Mouse (Mus musculus) cerebellum, adult 11 months (tissue): ENCODE data around the gene Kcnma1.

ENCODE experiments used
- DNase-seq: peaks from one replicate; pipeline ENCODE4 v3.0.0; 2022

Gene Kcnma1

DNA sequence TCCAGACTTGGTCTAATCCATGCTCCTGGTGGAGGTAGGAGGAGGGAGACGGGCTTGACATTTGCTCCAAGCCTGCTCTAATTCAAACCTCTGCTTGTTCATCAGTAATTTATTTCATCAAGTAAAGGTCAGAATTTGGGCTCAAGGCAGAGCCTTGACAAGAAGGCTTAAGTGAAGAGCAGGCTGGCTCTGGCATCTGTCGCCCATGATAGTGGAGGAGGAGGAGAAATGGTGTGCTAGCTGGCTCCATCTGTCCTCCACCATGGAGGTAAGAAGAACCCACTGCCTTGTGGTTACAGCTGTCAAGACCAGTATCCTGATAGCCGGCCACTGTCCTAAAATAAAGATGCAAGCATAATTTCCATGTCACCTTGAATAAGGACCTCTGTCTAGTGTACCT, 595.3 kb downstream of the Kcnma1 start:
- no peak for DNase-seq

DNA sequence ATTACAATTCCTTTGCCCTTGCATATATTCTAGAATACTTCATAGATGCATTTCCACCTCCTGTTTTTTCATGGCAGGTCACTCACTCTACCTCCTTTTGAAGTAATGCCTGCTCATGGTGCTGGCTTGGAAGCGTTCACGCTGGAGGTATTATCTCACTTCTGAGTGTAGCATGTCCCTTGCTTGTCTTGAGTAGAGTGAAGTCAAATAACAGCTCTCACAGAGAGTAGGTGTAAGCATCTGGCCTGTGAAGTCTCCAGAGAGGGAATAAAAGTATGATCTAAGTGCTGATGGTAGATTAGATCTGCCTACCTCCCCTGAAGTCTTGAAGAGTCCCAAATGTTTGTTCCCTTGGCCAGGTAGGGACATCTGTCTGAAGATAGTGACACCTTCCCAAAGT, 607.2 kb downstream of the Kcnma1 start:
- no peak for DNase-seq

DNA sequence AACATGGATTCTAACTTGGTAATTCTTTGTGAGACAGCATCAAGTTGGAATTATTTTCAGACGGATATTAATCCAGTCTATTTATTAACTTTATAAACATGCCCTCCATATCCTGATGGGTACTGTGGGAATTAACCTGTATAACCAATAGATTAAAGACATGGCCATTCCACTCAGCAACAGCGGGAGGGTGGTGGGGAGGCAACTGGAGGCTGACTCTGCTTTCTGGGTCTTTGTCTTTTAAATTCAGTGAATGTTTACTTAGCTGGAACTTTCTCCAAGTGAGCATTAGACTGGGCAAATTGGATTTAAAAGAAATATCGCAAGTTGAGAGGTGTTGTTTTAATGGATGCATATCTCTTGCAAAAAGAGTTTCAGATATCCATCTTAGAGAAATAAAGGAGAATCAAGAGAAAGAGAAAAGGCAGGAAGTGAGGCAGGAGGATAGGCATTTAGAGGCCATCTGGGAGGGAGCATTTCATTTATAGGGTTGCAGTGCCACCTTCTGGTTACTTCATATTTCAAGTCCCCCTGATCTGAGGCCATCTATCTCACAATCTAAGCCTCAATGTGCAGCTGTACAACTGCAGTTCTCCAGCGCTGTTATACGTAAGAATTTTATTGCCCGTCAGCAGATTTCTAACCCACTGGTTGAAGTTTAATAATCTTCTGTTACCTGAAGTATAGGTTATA, 613.4 kb downstream of the Kcnma1 start:
- no peak for DNase-seq

DNA sequence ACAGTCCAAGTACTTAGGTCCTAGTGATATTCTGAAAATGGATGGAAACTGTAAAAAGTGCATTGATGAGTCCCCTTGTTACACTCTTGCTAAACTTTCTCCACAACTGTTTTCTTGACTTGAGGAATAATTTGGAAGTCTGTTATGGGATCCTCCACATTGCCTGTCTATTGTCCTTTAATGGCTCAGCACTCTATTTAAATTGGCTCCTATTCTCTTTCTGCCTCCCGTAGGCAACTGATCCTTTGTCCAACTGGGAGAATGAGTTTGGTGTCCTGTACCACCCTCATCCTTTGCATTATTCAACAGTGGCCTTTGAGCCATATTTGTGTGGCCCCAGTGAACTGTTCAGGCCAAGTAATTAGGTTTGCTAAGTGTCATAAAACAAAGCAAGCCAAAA, 616.6 kb downstream of the Kcnma1 start:
- no peak for DNase-seq

DNA sequence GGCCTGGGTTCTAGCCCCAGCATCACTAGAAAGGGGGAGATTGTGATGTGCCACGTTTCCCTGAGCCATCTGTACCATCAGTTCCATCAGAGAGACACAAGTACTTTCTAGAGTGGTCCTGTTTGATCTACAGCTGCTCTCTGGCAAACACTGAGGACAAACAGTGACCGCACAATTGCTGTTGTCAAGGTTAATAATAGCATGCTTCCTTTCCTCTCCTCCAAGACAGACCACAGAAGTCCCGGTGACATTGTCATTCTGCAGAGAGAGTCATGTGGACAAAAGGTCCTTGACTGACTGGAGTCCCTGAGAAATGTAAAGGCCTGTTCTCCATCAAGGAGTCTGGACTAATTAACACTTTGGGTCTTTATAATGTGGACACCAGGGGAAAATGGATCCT, 622.7 kb downstream of the Kcnma1 start:
- no peak for DNase-seq

DNA sequence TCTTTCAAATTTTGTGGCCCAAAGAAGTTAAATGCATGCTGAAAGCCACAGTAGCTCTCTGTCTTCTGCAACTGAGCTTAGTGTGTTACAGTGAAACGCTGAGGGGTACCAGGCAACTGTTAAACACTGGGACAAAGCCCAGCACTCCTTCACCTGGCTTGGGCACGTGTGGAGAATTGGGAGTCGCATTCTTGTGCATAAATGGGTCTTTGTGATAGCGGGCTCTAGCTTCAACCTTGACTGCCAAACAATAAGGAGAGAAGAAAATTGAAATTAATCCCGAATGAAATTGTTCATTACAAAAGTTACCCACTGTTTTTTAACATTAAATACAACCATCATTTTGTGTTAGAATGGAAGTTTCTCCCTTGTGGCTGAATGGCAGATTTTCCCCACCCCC, 623.5 kb downstream of the Kcnma1 start:
- DNase-seq = no peak

DNA sequence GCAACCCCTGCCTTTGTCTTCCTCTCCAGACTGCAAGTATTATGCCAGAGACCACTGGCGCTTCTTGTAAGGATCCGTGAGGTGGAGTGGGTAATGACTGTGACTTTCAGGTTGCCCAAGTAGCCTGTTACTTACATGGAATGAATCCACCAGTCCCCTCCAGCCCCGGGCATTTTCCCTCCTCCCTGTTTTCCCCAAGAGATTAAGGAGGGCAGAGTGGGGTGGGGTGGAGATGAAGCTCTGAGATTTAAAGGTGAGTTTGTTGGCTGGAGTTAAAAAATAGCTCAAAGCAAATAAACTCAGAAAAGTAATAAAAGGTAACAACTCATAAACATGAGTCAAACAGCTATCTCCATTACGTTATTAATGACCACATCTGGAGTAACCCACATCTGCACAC, 624.1 kb downstream of the Kcnma1 start:
- no peak for DNase-seq

DNA sequence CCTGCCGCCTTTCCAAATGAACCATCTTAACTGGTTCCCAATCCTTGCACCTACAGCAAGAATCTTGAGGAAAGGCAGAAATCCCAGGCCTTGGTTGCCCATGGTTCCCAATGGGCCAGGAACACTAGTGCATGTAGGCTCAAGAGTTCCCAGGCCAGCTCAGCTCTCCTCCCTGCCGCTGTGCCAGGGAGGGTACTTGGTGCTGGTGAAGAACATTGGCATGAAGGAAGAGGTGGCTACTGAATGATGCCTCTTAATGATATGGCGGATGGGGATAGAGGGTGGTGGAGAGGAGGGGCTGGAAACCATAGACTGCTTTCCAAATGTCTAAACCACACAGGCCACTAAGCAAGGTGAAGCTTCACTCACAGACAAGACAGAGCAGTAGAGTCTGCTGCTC, 627.5 kb downstream of the Kcnma1 start:
- no peak for DNase-seq

DNA sequence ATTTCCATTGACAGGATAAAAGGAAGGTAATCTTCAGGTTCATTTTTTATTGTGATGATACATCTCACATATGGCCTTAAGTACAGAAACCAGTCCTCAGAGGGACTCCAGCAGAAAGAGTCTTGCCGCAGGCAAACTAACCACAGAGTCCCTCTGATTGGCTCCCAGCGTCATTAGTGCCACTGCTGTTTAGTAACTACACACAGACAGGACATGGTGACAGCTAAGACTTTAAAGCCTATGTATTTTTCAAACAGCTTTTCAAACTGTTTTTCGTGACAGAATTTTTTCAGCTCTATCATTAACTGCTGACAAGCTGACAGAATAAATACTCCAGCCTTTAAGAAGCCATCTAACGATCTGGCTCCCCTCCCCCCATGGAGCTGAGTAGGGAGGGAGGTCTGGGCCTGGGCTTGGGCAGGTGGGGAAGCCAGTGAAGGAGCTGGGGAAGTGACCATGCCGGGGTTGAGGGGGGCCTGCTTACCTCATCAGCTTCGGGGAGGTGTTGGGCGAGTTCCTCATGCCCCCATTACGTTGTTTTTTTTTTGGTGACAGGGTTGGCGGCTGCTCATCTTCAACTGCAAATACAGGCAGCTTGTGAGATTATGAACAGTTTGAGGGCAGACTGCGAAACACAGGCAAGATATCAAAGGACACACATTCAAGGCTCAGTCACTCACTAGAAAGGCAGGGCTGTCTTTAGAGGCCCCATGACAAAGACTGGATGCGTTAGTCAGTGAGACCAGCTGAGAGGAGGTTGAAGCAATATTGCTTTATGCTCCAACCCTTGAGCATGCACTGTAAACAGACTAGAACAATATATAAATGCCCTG, 628.3 kb downstream of the Kcnma1 start:
- DNase-seq = no peak

DNA sequence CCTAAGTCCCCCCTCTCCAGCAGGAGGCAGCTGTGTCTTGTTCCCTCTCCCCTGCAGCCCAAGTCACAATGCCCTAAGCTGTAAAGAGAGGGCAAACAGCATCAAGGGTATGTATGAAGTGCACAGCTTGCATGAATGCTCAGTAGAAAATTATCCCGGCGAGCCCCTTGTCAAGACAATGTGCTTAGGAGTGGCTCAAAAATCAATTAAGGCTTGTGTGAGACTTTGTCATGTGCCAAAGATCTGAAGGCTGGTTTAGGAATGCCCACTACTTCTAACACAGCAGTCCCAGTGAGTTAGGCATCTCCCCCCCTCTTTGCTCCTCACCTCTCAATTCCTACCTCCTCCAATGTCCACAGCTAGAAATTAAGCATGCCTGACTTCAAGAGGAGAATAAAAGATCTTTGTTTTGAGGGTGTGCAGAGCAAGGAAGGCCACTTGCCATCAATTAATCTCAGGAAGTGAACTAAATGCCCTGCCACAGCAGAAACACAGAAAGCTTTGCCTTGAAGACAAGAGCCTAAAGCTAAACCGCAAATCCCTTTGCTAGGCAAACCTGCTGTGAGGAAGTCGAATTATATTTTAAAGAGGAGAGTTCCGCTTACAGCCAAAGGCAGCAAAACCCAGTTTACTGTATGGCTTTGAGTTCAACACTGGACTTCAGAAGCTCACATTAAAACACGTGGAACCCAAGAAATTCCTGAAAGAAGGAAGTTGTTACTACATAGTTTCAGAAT, 635.8 kb downstream of the Kcnma1 start:
- no peak for DNase-seq

DNA sequence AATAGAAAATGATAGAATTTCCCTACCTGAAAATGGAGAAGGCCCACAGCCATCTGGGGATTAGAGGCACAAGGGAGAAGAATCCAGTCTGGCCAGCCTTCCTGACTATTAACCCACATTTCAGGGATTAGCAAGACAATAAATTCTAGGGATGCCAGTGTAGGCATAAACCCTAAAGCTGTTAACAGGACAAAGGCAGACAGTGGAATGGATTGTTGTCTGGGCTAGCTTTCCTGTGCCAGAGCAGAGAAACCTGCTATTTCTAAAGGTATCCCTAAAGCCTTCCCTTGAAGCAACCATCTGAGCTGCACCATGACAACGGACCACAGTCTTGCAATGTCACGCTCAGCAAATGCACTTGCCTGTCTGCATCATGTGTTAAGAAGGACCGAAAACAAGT, 642.3 kb downstream of the Kcnma1 start:
- DNase-seq = no peak

DNA sequence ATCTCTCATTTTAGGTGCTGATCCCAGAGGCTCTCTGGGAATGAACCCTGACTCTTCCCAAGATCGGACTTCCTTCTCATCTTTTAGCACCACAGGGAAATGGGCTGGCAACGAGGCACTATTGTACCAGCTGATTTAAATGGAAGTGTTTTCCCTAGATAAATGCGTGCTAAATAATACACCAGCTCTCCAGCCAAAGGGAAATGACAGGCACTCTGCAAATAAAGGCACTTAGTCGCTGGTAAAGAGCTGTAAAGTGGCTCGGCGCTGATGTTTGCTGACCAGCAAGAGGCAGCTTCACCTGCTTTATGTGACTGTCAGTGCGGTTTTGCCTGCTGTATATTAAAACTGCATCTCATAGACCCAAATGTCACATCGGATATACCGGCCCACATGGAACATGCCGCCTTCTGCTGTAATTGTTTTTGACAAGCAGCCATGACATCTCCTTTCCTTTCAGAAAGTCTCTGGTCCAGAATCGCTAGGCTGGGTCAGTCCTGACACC, 653.7 kb downstream of the Kcnma1 start:
- DNase-seq = no peak

DNA sequence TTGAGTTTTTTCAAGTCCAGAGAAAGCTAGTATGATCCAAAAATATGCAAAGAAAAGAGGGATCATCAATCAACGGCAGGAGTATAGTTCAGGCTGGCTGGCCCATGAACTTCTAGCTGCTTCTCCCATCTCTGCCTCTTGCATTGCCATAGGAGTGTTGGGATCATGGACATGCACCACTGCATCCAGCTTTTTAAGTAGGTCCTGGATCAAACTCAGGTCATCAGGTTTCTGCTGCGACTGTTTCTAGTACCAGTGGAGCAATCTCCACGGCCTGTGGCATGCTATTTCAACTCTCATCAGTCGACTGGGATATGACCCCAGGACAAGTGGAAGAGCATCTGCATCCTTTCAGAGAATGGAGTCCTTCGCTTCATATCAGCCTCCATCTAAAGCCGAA, 655.5 kb downstream of the Kcnma1 start:
- no peak for DNase-seq

DNA sequence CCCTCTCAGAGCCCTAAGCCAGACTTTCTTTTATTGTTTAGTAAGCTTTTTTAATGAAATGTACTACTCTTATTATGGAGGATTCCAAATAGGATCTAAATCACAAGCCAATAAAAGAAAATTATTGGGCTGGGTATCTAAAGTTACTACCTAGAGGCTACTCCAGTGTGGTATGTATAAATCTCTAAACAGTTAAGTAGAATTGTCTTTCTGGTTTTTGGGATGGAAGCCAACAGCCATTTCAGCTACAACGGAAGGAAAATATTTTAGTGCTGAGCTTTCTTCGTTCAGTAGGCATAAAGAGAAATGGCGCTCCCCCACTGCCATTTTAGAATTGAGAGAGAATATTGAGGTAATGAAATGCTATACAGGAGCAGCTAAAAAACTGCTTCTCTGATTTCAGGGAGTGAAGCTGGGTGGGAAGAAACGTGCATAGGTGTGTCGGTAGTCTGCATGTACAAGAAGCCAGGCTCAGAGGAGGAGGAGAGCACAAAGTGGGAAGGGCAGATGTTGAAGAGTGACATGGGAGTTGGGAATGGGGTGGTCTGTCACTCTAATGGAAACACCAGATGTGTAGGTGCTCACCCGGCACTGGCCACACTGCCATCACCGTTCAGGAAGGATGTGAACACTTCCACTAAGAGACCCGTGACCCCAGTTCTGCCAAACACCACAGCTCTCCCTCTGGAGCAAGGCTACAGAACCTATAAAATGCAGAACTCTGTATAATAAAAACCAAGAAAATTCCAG, 656.6 kb downstream of the Kcnma1 start:
- DNase-seq = no peak

DNA sequence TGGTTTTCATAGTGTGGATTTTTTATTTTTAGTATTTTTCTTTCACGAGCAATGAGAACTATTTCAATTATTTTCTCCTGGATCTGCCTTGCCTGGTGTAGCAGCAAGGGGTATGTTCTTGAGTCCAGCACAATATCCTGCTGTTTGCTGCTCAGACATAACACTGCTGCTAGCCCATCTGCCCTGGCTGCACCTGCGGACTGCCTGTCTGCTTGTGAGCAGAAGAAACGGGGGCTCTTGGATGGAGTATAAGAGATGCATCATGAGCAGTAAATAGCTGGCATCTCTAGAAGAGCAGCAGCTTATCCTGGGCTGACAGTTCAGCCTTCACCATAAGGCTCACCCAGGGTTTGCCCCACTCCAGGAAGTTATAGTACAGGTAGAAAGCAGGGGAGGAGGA, 687.5 kb downstream of the Kcnma1 start:
- DNase-seq = peak; percentile 4

DNA sequence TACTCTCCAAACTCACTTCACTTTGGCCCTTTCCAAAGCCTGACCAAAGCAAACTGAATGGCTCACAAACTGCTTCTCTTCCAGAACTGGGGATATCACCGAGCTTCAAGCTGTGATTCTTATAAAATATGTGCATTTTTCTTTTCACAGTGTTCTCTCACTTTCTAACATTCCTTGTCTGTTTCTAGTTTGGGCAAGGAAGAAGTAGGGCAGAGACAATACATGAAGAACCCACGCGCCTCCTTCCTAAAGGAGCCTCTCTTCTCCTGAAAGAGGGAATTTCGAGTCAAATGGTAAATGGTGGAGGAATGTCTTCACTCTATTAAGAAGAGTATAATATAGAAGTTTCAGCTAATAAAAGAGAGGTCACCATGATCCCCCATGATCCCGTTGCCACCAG, 709.0 kb downstream of the Kcnma1 start:
- no peak for DNase-seq

DNA sequence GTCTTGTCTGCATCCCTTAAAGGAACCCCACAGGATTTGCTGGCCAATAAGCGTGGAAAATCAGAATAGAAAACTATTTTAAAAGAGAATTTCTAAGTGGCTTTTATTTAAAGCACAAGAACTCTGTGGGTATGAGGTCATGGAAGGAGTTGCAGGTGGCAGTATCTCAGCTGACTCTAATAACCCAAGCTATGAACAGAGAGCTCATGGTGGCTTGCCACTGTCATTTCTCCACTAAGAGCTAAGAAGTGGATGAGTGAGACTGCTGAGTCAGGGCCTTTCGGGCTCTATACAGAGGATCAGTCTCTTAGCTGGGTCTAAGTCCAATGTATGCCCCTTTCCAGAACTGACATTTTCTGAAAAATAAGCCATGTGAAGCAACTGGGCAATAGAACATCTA, 713.8 kb downstream of the Kcnma1 start:
- no peak for DNase-seq

DNA sequence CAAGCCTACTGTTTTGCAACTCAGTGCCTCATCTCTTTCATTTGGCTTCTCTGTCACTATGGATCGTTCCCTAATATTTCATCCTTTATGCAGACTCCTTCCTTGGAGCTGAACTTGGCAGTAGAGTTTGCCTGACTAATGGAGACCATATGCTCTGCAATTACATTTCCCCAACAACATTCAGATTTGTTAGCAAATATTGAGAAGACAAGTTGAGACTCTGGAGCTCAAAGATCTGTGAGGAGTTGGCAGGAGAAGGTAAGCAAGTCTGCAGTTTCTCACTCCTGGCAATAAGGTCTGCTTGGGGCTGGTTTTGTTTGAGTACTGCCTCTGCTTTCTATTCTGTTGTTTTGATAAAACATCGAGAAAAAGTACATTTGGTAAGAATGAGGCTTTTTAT, 723.7 kb downstream of the Kcnma1 start:
- no peak for DNase-seq

DNA sequence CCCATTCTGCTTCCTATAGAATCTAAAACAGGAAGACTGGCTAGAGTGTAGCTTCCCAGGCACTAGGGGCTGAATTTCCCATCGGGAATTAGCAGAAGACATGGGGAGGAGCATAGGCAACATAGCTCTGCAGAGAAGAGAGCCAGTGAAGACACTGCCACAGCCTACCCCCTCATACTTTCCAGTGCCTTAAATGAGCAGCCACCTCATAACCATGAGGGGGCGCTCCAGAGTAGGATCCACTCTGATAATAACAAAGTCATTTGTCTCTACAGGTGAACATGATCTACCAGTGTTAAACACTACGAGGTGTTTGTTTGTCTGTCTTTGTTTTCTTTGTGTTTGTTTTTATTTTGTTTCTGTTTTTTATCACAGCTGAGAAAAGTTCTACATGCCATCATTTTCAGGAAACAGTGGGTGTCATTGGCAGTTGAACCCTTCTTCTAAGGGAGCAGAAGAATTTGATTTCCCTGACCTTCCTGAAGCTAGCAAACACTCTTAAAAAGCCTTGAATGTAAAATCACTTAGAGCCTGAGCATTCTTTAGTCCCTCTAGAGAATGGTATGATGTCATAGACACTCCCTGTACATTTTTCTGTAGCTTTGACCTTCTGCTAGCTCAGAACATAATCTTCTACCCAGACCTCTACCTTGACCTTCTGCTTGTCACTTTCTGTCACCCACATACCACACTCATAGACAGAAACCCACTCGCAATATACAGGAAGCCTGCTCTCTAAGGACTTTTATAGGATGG, 747.6 kb downstream of the Kcnma1 start:
- no peak for DNase-seq

DNA sequence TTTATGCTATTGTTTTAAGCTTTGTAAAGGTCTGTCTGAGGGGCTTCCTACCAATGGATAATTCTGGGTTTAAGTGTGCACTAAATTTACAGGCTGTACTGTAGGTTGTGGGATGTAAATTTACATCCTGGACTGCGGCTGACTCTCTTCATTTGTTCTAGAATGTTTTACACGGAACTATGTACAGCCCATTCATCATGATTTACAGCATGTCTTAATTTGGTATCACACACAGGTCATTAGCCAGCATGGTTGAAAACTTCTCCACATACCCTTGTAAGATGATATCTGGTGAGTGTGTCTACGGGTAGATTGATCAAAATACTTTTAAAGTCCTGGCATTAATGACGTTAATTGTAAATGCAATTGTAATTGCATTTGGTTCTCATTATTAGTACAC, 761.1 kb downstream of the Kcnma1 start:
- no peak for DNase-seq

DNA sequence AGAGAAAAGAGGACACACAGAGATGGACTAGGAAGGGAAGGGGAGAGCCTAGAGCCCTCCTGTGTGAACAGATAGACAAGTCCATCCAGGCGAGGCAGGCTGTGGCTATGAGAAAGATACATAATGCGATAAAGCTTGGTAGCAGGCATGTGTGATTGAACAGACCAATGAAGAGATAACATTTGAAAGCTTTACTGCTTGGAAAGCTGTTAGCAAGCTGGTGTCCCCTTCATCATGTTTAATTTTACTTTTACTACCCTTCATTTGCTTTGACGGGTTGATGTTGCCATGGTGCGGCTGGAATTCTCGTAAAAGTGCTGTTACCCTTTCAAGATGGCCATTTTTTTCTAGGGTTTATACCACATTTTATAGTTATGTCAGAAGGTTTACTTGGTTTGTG, 769.8 kb downstream of the Kcnma1 start:
- no peak for DNase-seq

DNA sequence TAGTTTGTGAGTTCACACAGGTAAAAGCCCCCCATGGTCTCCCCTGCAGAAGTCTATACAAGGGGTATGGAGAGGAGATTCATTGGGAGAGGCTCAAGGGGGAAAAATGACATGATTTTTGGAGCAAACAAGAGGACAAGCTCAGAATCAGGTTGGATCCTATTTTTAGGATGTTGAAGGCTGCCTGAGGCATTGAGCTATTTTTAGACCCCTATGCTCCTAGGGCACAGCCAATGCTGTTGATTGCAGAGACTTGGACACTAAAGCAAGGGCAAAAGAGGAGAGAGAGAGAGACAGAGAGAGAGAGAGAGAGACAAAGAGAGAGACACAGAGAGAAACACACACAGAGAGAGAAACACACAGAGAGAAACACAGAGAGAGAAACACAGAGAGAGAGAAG, 770.4 kb downstream of the Kcnma1 start:
- no peak for DNase-seq
